Comparison of ENCODE assay signal across 8 mouse cellular contexts in the genomic region with DNA sequence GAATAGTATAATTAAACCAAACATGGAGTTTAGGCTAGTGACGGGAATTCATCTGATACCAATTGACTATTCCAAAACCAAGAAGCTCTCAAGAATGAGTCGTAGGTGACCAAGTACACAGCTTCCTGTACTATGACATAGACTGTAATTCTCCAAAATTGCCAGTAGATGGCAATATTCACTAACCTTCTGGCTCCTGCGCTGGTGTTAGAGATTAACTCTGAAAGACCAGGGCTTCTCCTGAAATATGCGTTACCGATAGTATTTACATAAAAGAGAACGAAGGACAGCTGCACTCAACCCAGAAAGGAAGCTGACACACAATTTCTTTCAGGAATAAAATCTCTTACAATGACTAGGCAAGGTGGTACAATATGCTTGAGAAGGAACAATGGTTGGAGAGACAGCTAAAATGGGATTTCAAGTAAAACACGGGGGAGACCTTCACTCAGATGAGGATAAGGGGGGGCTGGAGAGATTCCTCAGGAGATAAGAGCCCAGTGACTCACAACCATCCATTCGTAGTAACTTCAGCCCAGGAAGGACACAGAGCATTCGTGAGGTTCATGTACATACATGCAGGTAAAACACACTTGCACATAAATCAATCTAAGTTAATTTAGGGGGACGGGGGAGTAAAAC. TPM values are rescaled to one million over a fixed set of nuclear protein-coding genes. Genes with fewer than 3 reads are reported as not detected.
DNase-seq lines count a peak whose midpoint lies in the region; ATAC-seq and TF ChIP-seq lines count a peak whose summit lies in the region.

No protein-coding gene starts in this region.

- no peak overlapping the region for H3K27ac ChIP-seq in lung, embryonic 14.5 days (ENCODE audit: low read depth)
- H3K27ac ChIP-seq in forebrain, embryonic 15.5 days (replicated peaks): no peak overlapping the region
- H3K27ac ChIP-seq in limb, embryonic 12.5 days: no peak overlapping the region

- H3K27me3 ChIP-seq in lung, embryonic 14.5 days (ENCODE audit: insufficient read depth, low read length): no peaks in the 10 kb centered on the region
- no peaks in the 10 kb centered on the region for H3K27me3 ChIP-seq in forebrain, embryonic 15.5 days
- H3K27me3 ChIP-seq in limb, embryonic 12.5 days: peaks cover 11% of the 10 kb centered on the region; the same call in 1 of the 2 replicates

- H3K9me3 ChIP-seq in lung, embryonic 14.5 days (ENCODE audit: low read depth, low read length): no peaks in the 10 kb centered on the region
- no peaks in the 10 kb centered on the region for H3K9me3 ChIP-seq in forebrain, embryonic 15.5 days
- no peaks in the 10 kb centered on the region for H3K9me3 ChIP-seq in limb, embryonic 12.5 days

- no peaks in the 10 kb centered on the region for H3K36me3 ChIP-seq in lung, embryonic 14.5 days (ENCODE audit: insufficient read depth)
- H3K36me3 ChIP-seq in forebrain, embryonic 15.5 days: no peaks in the 10 kb centered on the region
- no peaks in the 10 kb centered on the region for H3K36me3 ChIP-seq in limb, embryonic 12.5 days

- H3K9ac ChIP-seq in lung, embryonic 14.5 days: no peak overlapping the region
- H3K9ac ChIP-seq in forebrain, embryonic 15.5 days (replicated peaks): no peak overlapping the region
- no peak overlapping the region for H3K9ac ChIP-seq in limb, embryonic 12.5 days (replicated peaks)

- DNase-seq in lung, embryonic 14.5 days: peak; percentile 85
- no peak for DNase-seq in lung, adult 18-20 months
- peak; percentile 69 for DNase-seq in ZHBTc4 (ENCODE audit: low read depth, low spot score)
- peak; percentile 5 for DNase-seq in natural killer cell, adult 2 months (ENCODE audit: low spot score in 2 of 2)
- DNase-seq in cerebellum, adult 11-12 months: no peak
- DNase-seq in gastrocnemius, adult 8-10 months (ENCODE audit: low spot score in 2 of 2): no peak

- peak; percentile 77 for TF ChIP-seq CTCF in lung, embryonic 14.5 days (IDR thresholded peaks at IDR 0.05; ENCODE audit: low read depth)

- WGBS in lung, embryonic 14.5 days: 9% methylated on average over 10 of the region's 10 CpGs
- WGBS in forebrain, embryonic 15.5 days: 10% methylated on average over 10 of the region's 10 CpGs
- WGBS in limb, embryonic 12.5 days: 10% methylated on average over 10 of the region's 10 CpGs

- peaks cover 5% of the 10 kb centered on the region; the same call in 1 of the 2 replicates for H3K4me1 ChIP-seq in lung, embryonic 14.5 days (ENCODE audit: insufficient read depth)
- no peaks in the 10 kb centered on the region for H3K4me1 ChIP-seq in forebrain, embryonic 15.5 days
- H3K4me1 ChIP-seq in limb, embryonic 12.5 days (replicated peaks): no peaks in the 10 kb centered on the region

- ATAC-seq in lung, embryonic 14.5 days (ENCODE audit: insufficient read depth): peak; percentile 87
- ATAC-seq in forebrain, embryonic 15.5 days (replicated peaks): peak; percentile 90
- peak; percentile 50; the same call in 1 of the 2 replicates for ATAC-seq in limb, embryonic 12.5 days (ENCODE audit: insufficient number of reproducible peaks, insufficient read depth, low FRiP score, low TSS enrichment, low read depth)

- no peak overlapping the region for H3K4me3 ChIP-seq in lung, embryonic 14.5 days (ENCODE audit: low read depth, low read length)
- 0 out of 2 replicates have a peak overlapping the region, but pooled peaks have one; percentile 13 for H3K4me3 ChIP-seq in forebrain, embryonic 15.5 days
- no peak overlapping the region for H3K4me3 ChIP-seq in limb, embryonic 12.5 days (replicated peaks)

- H3K4me2 ChIP-seq in lung, embryonic 14.5 days: peak overlapping the region; percentile 42; the same call in 1 of the 2 replicates
- H3K4me2 ChIP-seq in forebrain, embryonic 15.5 days (replicated peaks): peak overlapping the region; percentile 28
- H3K4me2 ChIP-seq in limb, embryonic 12.5 days: peak overlapping the region; percentile 33

RNA-seq across cellular contexts. Expression of a gene that starts 31.4 kb away (rescaled TPM):
- polyA plus RNA-seq in lung, embryonic 14.5 days (2014; fragmentation: Nextera tagmentation; extraction: Ambion mirVana): not detected in 2 replicates
- polyA plus RNA-seq in forebrain, embryonic 15.5 days (2015; fragmentation: Nextera tagmentation; extraction: Ambion mirVana): not detected in 2 replicates
- polyA plus RNA-seq in limb, embryonic 12.5 days (2016; fragmentation: Nextera tagmentation; extraction: Ambion mirVana): not detected in 2 replicates
- total RNA-seq in gastrocnemius, adult 8-10 months (2022): not detected

RNA-seq across cellular contexts. Expression of a gene that starts 42.5 kb away (rescaled TPM):
- not detected in 2 replicates for polyA plus RNA-seq in lung, embryonic 14.5 days (2014; fragmentation: Nextera tagmentation; extraction: Ambion mirVana)
- not detected in 2 replicates for polyA plus RNA-seq in forebrain, embryonic 15.5 days (2015; fragmentation: Nextera tagmentation; extraction: Ambion mirVana)
- polyA plus RNA-seq in limb, embryonic 12.5 days (2016; fragmentation: Nextera tagmentation; extraction: Ambion mirVana): not detected in 2 replicates
- total RNA-seq in gastrocnemius, adult 8-10 months (2022): not detected

Comparison
In these comparisons a context has a peak if more than half of its experiments do, and no peak if none do; other contexts are left out.
1. DNase-seq: peak in lung, embryonic 14.5 days (single experiment), ZHBTc4 (single experiment) and natural killer cell, adult 2 months (2 of 2); none in lung, adult 18-20 months (0 of 2), cerebellum, adult 11-12 months (single experiment) and gastrocnemius, adult 8-10 months (0 of 2).
2. Peak in every context shown above with its lines, with median percentiles within 50 percentile points of each other: ATAC-seq and H3K4me2 ChIP-seq.